Mouse (Mus musculus): ENCODE results near the gene Hydin. TPM values are rescaled to one million over a fixed set of nuclear protein-coding genes. Genes with fewer than 3 reads are reported as not detected.
A peak's percentile ranks its signal among the peaks of the same experiment; 100 is the strongest.

Hydin gene
- polyA plus RNA-seq (2012; rRNA removed) = 0.01 and 0.02 TPM in 2 replicates

DNA sequence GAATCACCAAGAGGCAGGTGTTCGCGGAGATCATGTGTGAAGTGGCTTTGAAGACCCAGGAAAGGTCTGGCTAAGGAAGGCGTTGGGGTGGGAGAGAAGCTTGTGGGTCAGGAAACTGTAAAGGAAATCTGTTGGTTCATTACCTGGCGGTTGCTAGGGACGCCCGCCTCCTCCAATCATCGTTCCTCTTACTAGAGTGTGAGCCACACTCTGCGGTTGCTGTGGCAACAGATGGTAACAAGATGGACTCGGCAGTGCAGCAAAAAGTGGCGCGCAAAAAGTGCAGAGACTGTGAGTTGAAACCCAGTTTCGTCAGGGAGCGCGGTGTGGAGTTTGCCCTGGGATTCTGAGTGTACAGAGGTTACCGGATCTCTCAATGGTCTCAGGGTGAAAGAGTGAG lies at the start of gene Hydin:
Hydin (plus strand) TSS at position 237 of the 400 bp plus-strand sequence.
- peak; percentile 60 for DNase-seq
- 2% methylated on average over 15 of the region's 15 CpGs for WGBS
- Histone ChIP-seq H3K36me3 (ENCODE audit: control insufficient read depth, insufficient read depth, low read length) (no peaks in the 10 kb centered on the region), H3K27ac (ENCODE audit: insufficient read depth, low read depth, low read length) (no peak within 1 kb of the TSS), H3K4me3 (ENCODE audit: insufficient read depth, low read depth, low read length) (no peak within 1 kb of the TSS), H3K4me1 (ENCODE audit: control insufficient read depth, insufficient read depth, low read length) (no peaks in the 10 kb centered on the region), H3K27me3 (replicated peaks; ENCODE audit: control insufficient read depth, insufficient read depth, low read length) (no peaks in the 10 kb centered on the region)
- no peak for TF ChIP-seq CTCF (conservative IDR thresholded peaks at IDR 0.05; ENCODE audit: insufficient read depth, insufficient read length, low read depth, low read length)
- TF ChIP-seq POLR2A (IDR thresholded peaks at IDR 0.05; ENCODE audit: low read depth, low read length) = no peak

GRCm38 (mm10) chr8:110217198-110217597 lies 49.6 kb upstream of the Hydin start:
- WGBS = 38% methylated on average over 5 of the region's 5 CpGs

GRCm38 (mm10) chr8:110217681-110218131 lies 49.1 kb upstream of the Hydin start:
- under 1% methylated on average over 43 of the region's 43 CpGs for WGBS
- peak overlapping the region; percentile 80 for H3K4me3 ChIP-seq (ENCODE audit: insufficient read depth, low read depth, low read length)
- H3K4me1 ChIP-seq (ENCODE audit: control insufficient read depth, insufficient read depth, low read length) = no peaks in the 10 kb centered on the region; the same call in 1 of the 2 replicates
- H3K36me3 ChIP-seq (ENCODE audit: control insufficient read depth, insufficient read depth, low read length) = peaks cover 4% of the 10 kb centered on the region; the same call in 1 of the 2 replicates
- H3K27ac ChIP-seq (ENCODE audit: insufficient read depth, low read depth, low read length) = no peak overlapping the region
- TF ChIP-seq POLR2A (IDR thresholded peaks at IDR 0.05; ENCODE audit: low read depth, low read length) (no peak), CTCF (conservative IDR thresholded peaks at IDR 0.05; ENCODE audit: insufficient read depth, insufficient read length, low read depth, low read length) (no peak)
- peak; percentile 100 for DNase-seq
- H3K27me3 ChIP-seq (replicated peaks; ENCODE audit: control insufficient read depth, insufficient read depth, low read length) = 0 out of 2 replicates have a peak, but pooled peaks cover 2% of the 10 kb centered on the region

More at GRCm38 (mm10) chr8:110217198-110217597, 49.6 kb upstream of the Hydin start:
- H3K4me1 ChIP-seq (ENCODE audit: control insufficient read depth, insufficient read depth, low read length) = no peaks in the 10 kb centered on the region; the same call in 1 of the 2 replicates
- H3K4me3 ChIP-seq (ENCODE audit: insufficient read depth, low read depth, low read length) = peak overlapping the region; percentile 11; the same call in 1 of the 2 replicates
- H3K27ac ChIP-seq (ENCODE audit: insufficient read depth, low read depth, low read length) = no peak overlapping the region
- DNase-seq = no peak
- peaks cover 4% of the 10 kb centered on the region; the same call in 1 of the 2 replicates for H3K36me3 ChIP-seq (ENCODE audit: control insufficient read depth, insufficient read depth, low read length)
- no peak for TF ChIP-seq CTCF (conservative IDR thresholded peaks at IDR 0.05; ENCODE audit: insufficient read depth, insufficient read length, low read depth, low read length)
- TF ChIP-seq POLR2A (IDR thresholded peaks at IDR 0.05; ENCODE audit: low read depth, low read length) = no peak
- 0 out of 2 replicates have a peak, but pooled peaks cover 3% of the 10 kb centered on the region for H3K27me3 ChIP-seq (replicated peaks; ENCODE audit: control insufficient read depth, insufficient read depth, low read length)

- DNase-seq = no peak
These were observed 48.3 kb upstream of the Hydin start for GRCm38 (mm10) chr8:110218511-110218910.

DNA sequence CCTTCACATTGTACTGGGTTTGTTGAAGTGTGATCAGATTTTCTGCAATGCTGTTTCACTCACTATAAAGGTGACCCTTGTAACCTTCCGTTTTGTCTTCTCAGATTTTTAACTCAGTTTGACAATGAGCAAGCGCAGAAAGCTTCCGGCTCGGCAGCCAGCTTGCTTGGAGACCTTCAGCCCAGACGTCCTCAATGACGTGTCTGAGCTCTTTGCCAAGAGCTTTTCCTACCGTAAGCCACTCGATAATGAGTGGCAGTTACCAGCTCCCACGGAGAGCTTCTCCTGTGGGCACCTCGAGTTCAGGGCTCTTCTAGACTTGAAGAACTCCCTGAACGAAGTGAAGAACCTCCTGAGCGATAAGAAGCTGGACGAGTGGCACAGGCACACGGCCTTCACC lies 45.8 kb upstream of the Hydin start:
- H3K36me3 ChIP-seq (ENCODE audit: control insufficient read depth, insufficient read depth, low read length) = peaks cover 4% of the 10 kb centered on the region; the same call in 1 of the 2 replicates
- 93% methylated on average over 14 of the region's 14 CpGs for WGBS
- DNase-seq = no peak
- H3K27ac ChIP-seq (ENCODE audit: insufficient read depth, low read depth, low read length) = no peak overlapping the region
- no peak overlapping the region for H3K4me3 ChIP-seq (ENCODE audit: insufficient read depth, low read depth, low read length)
- no peak for TF ChIP-seq CTCF (conservative IDR thresholded peaks at IDR 0.05; ENCODE audit: insufficient read depth, insufficient read length, low read depth, low read length)
- TF ChIP-seq POLR2A (IDR thresholded peaks at IDR 0.05; ENCODE audit: low read depth, low read length) = no peak
- H3K4me1 ChIP-seq (ENCODE audit: control insufficient read depth, insufficient read depth, low read length) = no peaks in the 10 kb centered on the region; the same call in 1 of the 2 replicates
- H3K27me3 ChIP-seq (replicated peaks; ENCODE audit: control insufficient read depth, insufficient read depth, low read length) = no peaks in the 10 kb centered on the region

More at GRCm38 (mm10) chr8:110218511-110218910, 48.3 kb upstream of the Hydin start:
- no peaks in the 10 kb centered on the region; the same call in 1 of the 2 replicates for H3K4me1 ChIP-seq (ENCODE audit: control insufficient read depth, insufficient read depth, low read length)
- no peak overlapping the region for H3K4me3 ChIP-seq (ENCODE audit: insufficient read depth, low read depth, low read length)
- no peaks in the 10 kb centered on the region for H3K27me3 ChIP-seq (replicated peaks; ENCODE audit: control insufficient read depth, insufficient read depth, low read length)
- no peak for TF ChIP-seq POLR2A (IDR thresholded peaks at IDR 0.05; ENCODE audit: low read depth, low read length)
- no peak for TF ChIP-seq CTCF (conservative IDR thresholded peaks at IDR 0.05; ENCODE audit: insufficient read depth, insufficient read length, low read depth, low read length)
- no peak overlapping the region for H3K27ac ChIP-seq (ENCODE audit: insufficient read depth, low read depth, low read length)
- WGBS = 62% methylated on average over 5 of the region's 5 CpGs
- peaks cover 4% of the 10 kb centered on the region; the same call in 1 of the 2 replicates for H3K36me3 ChIP-seq (ENCODE audit: control insufficient read depth, insufficient read depth, low read length)

DNA sequence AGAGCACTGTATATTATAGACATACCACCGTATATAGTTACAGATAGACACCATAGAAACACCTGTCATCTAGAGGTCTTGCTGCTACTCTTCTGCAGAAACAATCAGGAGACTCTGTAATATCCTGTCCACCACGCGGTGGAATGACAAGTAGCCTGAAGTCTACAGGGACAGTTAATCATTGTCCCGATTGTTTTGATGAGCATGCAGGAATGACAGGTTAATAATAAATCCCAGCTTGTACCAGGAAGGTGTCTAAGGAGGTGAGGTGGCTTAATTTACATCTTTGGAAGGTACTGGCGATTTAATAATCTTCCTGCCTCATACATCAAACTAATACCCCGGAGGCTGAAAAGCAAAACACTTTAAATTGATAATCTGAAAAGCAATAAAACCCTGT lies 36.0 kb upstream of the Hydin start:
- Histone ChIP-seq H3K27ac (ENCODE audit: insufficient read depth, low read depth, low read length) (no peak overlapping the region), H3K36me3 (ENCODE audit: control insufficient read depth, insufficient read depth, low read length) (no peaks in the 10 kb centered on the region), H3K27me3 (replicated peaks; ENCODE audit: control insufficient read depth, insufficient read depth, low read length) (no peaks in the 10 kb centered on the region), H3K4me1 (ENCODE audit: control insufficient read depth, insufficient read depth, low read length) (peaks cover 11% of the 10 kb centered on the region; the same call in 1 of the 2 replicates), H3K4me3 (ENCODE audit: insufficient read depth, low read depth, low read length) (no peak overlapping the region)
- WGBS = 11% methylated on average over 6 of the region's 6 CpGs
- TF ChIP-seq CTCF (conservative IDR thresholded peaks at IDR 0.05; ENCODE audit: insufficient read depth, insufficient read length, low read depth, low read length) (no peak), POLR2A (IDR thresholded peaks at IDR 0.05; ENCODE audit: low read depth, low read length) (no peak)
- DNase-seq = peak; percentile 87

- H3K4me3 ChIP-seq (ENCODE audit: insufficient read depth, low read depth, low read length) = no peak overlapping the region
- H3K36me3 ChIP-seq (ENCODE audit: control insufficient read depth, insufficient read depth, low read length) = no peaks in the 10 kb centered on the region
- no peaks in the 10 kb centered on the region for H3K4me1 ChIP-seq (ENCODE audit: control insufficient read depth, insufficient read depth, low read length)
- H3K27ac ChIP-seq (ENCODE audit: insufficient read depth, low read depth, low read length) = no peak overlapping the region
- H3K27me3 ChIP-seq (replicated peaks; ENCODE audit: control insufficient read depth, insufficient read depth, low read length) = no peaks in the 10 kb centered on the region; the same call in 1 of the 2 replicates
- TF ChIP-seq CTCF (conservative IDR thresholded peaks at IDR 0.05; ENCODE audit: insufficient read depth, insufficient read length, low read depth, low read length) (no peak), POLR2A (IDR thresholded peaks at IDR 0.05; ENCODE audit: low read depth, low read length) (no peak)
- no peak for DNase-seq
- WGBS = 64% methylated on average over 7 of the region's 7 CpGs
These were observed 24.2 kb upstream of the Hydin start for GRCm38 (mm10) chr8:110242278-110243177.
